Mouse (Mus musculus): ENCODE results near the gene Dgke.
"Not testable (repeated sequence)": the region's sequence is repeated elsewhere in the genome, so short reads cannot be mapped to it uniquely, and the experiment has no call there.

Gene Dgke

DNA sequence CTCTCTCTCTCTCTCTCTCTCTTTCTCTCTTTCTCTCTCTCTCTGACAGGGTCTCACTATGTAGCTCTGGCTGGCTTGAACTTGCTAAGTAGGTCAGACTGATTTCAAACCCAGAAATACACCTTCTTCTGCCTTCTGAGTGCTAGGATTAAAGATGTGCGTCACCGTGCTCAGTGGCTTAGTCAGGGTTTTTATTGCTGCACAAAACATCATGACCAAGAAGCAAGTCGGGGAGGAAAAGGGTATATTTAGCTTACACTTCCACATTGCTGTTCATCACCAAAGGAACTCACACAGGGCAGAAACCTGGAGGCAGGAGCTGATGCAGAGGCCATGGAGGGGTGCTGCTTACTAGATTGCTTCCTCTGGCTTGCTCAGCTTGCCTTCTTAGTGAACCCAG, 16.0 kb upstream of the Dgke start:
- CTCF ChIA-PET, POLR2A ChIA-PET: not testable (repeated sequence)

- POLR2A ChIA-PET, CTCF ChIA-PET: not testable (repeated sequence)
Observed at GRCm38 (mm10) chr11:89081906-89082305, 15.3 kb upstream of the Dgke start.

- ChIA-PET POLR2A (interaction anchor here in 3 of 4 experiments (0.7 to 2.8 kb wide), 5 partner anchors 10 to 125 kb away, joined by 3 to 10 read pairs (median 9); no protein-coding TSS in a partner anchor), CTCF (interaction anchor here in 2 of 4 experiments (0.6 to 1.5 kb wide), 2 partner anchors 10 to 26 kb away, joined by 3 to 5 read pairs; no protein-coding TSS in a partner anchor)
Observed at GRCm38 (mm10) chr11:89078996-89079680, 12.5 kb upstream of the Dgke start.

GRCm38 (mm10) chr11:89078305-89078704, 11.7 kb upstream of the Dgke start:
- CTCF ChIA-PET: interaction anchor here in 3 of 4 experiments (0.6 to 1.5 kb wide), 3 partner anchors 9 to 27 kb away, joined by 3 to 7 read pairs (median 5); no protein-coding TSS in a partner anchor
- POLR2A ChIA-PET: interaction anchor here in 3 of 4 experiments (1.1 to 2.8 kb wide), 4 partner anchors 9 to 124 kb away, joined by 3 to 10 read pairs (median 6); no protein-coding TSS in a partner anchor

DNA sequence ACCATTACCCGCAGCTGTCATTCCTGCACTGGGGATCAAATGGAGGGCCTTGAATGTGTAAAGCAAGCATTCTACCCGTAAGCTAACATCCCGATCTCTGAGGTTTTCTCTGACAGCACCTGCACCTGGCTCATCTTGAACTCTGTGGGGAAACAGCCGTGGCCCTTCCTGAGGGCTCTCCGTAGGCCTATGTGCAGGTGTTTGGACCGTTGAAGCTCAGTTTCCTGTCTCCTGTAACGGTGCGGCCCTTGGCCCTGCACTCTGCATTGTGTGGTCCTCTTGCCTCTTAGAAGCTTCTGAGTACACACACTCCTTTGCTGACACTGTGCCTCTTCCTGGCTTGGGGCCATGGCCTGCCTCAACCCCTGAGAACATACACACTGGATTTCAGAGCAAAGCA, 11.0 kb upstream of the Dgke start:
- POLR2A ChIA-PET: interaction anchor here in 3 of 4 experiments (0.6 to 2.8 kb wide), 8 partner anchors 9 to 188 kb away, joined by 3 to 10 read pairs (median 4); no protein-coding TSS in a partner anchor
- CTCF ChIA-PET: interaction anchor here in 1 of 4 experiments (1.5 kb wide), 1 partner anchor 9 kb away, joined by 7 read pairs; no protein-coding TSS in a partner anchor

- POLR2A ChIA-PET: interaction anchor here in 3 of 4 experiments (0.6 to 2.8 kb wide), 4 partner anchors 8 to 31 kb away, joined by 3 to 10 read pairs (median 6); partner anchors contain the start of gene Dgke (in 1 of the 3)
- CTCF ChIA-PET: interaction anchor here in 3 of 4 experiments (0.6 to 1.9 kb wide), 3 partner anchors 11 to 227 kb away, joined by 4 to 9 read pairs (median 6); no protein-coding TSS in a partner anchor
Observed at GRCm38 (mm10) chr11:89076370-89076821, 9.7 kb upstream of the Dgke start.

DNA sequence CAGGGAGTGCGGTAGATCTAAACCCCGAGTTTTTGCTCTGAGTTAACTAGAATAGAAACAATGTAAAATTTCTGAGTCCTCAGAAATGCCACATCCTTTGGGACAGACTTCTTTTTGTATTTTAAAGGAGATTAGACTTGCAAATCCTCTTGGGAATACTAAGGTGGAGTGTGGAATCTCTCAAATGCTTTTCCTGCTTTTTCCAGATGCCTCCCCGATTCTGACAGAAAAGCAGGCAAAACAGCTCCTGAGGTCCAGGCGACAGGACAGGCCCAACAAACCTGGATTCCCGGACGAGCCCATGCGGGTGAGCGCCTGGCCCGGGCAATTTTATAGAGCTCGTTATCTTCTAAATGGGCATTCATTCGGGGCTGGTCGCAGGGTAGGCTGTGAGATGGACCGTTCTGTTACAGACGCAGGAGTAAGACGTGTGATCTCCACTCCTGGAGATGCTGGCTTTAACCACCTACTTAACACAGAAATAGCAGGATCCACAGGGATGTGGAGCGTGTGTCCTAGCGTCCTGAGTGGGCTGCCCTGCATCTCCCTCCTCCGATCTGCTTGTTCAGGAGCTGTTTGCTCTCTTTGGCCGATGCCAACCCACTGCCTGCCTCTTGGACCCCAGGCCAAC, 8.2 kb upstream of the Dgke start:
- POLR2A ChIA-PET: interaction anchor here (0.5 to 2.3 kb wide), 20 partner anchors 8 to 1169 kb away, joined by 3 to 9 read pairs (median 3); partner anchors contain the start of gene Dgke (in 1 of the 4)
- CTCF ChIA-PET: interaction anchor here in 2 of 4 experiments (0.7 to 1.9 kb wide), 8 partner anchors 9 to 101 kb away, joined by 3 to 6 read pairs (median 4); no protein-coding TSS in a partner anchor

DNA sequence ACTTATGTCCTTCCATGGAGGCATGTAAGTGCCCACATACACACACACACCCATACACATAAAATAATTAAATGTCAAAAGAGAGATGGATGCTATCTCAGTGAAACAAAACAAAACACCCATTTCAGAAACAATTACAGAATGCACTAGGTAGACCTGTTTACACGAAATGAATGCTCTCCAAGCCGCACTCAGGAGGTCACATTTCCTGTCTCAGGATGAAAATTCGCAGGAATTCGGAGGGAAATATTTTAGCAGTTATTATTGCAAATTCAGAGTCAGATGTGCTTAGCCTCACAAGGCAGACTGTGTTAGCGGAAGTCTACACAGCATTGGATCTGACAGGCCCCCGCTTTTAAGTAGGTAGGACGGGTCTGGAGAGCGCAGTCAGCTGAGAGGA, 6.9 kb upstream of the Dgke start, which contains the start of gene Gm525:
TSS of gene Gm525 (plus strand) at position 301 of the 400 bp plus-strand sequence.
- ChIA-PET CTCF (interaction anchor here in 2 of 4 experiments (1.1 kb wide), 2 partner anchors 8 to 80 kb away, joined by 3 to 4 read pairs; no protein-coding TSS in a partner anchor), POLR2A (interaction anchor here in 2 of 4 experiments (0.7 to 2.3 kb wide), 3 partner anchors 10 to 1860 kb away, joined by 3 to 9 read pairs (median 6); no protein-coding TSS in a partner anchor)

DNA sequence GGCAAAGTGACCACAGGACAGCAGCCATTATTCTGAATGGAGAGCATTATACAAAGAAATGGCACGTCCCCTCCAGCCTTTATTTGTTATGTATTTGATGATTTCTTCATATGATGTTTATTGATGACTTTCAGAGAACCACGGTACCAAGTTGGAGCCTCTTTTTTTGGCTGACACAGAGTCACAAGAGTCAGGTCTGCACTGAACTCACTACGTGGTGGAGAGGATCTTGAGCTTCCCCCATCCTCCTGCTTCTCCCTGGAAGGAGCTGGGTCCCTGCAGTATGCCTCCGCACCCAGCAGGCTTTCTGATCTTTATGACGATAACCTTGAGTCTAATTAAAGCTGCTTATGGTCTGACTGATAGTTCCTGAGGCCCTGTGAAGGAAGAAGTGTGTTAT, 4.9 kb upstream of the Dgke start:
- CTCF ChIA-PET: interaction anchor here in 1 of 4 experiments (1.1 kb wide), 1 partner anchor 13 kb away, joined by 3 read pairs; no protein-coding TSS in a partner anchor

DNA sequence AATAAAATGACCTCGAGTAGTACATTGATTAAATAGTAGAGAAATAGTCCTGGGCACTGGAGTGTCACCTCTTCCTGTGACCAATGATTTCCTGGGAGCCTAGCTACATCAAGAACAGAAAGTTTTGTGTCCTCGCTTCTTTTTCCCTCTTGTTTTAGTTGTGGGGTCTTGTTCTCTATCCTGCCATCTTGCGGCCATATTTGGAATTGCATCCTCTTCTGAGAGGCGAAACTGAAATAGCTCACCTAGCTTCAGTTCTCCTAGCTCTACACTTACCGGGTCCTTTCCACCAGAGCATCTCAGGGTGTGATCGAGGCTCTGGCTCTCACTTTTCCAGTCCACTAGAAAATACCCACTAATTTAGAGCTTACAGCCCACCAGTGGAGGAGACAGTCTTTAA, 2.7 kb upstream of the Dgke start:
- CTCF ChIA-PET: interaction anchor here in 3 of 4 experiments (0.5 to 2.7 kb wide), 39 partner anchors 8 to 469 kb away, joined by 3 to 28 read pairs (median 4); partner anchors contain the start of gene Trim25 (in 1 of the 3)
- POLR2A ChIA-PET: interaction anchor here (0.6 to 7.7 kb wide), 54 partner anchors 8 to 233 kb away, joined by 3 to 113 read pairs (median 6); partner anchors contain the start of genes Coil (in 2 of the 4), Scpep1 (in 2 of the 4), Akap1 (in 1 of the 4) and Nog (in 1 of the 4)

More for the DNA sequence above, 4.9 kb upstream of the Dgke start:
- POLR2A ChIA-PET: interaction anchor here in 3 of 4 experiments (0.8 to 1.3 kb wide), 7 partner anchors 9 to 104 kb away, joined by 3 to 4 read pairs (median 3); partner anchors contain the start of gene Elobl (in 1 of the 3)

DNA sequence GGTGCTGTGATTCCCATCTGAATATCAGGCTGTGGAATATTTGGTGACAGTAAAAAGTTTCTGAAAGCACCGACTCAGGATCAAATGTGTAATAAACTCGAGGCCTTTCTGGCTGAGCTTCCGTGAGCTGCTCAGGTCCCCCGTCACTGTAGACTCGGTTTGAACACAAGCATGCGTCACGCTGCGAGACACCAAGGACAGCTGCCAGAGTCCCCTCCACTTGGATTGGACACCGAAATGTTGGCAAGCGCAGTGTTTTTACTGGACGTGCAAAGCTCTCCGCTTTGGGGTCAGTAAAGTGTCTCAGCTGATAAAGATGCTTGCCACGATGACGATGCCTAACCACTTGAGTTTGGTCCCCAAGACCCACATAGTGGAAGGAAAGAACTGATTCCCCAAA, 2.0 kb upstream of the Dgke start:
- ChIA-PET POLR2A (interaction anchor here (0.6 to 7.7 kb wide), 68 partner anchors 8 to 567 kb away, joined by 3 to 113 read pairs (median 5); partner anchors contain the start of genes Akap1 (in 1 of the 4), Coil (in 1 of the 4), Nog (in 1 of the 4) and Scpep1 (in 1 of the 4)), CTCF (interaction anchor here (0.5 to 2.7 kb wide), 40 partner anchors 8 to 652 kb away, joined by 3 to 28 read pairs (median 4); partner anchors contain the start of gene Trim25 (in 1 of the 4))

DNA sequence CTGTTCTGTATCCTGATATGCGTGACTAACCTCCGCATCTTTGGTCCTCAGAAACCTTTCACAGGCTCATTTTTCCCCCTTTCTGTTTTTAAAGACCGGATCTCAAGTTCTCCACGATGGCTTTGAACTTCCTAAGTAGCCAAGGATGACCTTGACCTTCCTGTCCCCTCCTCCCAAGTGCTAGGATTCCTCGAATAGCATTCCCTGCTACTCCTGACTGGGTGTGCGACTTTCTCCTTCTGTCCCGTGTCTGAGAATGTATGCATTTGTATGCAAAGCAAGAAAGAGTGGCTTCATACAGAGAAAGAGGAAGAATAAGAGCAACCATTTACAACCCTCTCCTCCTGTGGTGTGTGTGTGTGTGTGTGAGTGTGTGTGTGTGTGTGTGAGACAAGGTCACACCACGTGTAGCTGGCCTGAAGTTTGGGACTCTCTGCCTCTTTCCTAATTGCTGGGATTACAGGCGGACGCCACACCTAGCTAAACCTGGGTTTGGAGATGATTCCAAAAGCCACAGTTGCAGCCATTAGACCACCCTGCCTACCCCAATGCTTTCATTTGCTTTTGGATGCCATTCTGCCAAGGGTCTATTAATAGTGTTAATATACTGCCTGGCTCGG, 1.3 kb upstream of the Dgke start:
- CTCF ChIA-PET: interaction anchor here (0.5 to 2.7 kb wide), 22 partner anchors 9 to 652 kb away, joined by 3 to 28 read pairs (median 4); partner anchors contain the start of gene Trim25 (in 1 of the 4)
- POLR2A ChIA-PET: interaction anchor here (0.6 to 7.7 kb wide), 59 partner anchors 7 to 568 kb away, joined by 3 to 113 read pairs (median 5); partner anchors contain the start of genes Akap1 (in 1 of the 4), Coil (in 1 of the 4), Nog (in 1 of the 4) and Scpep1 (in 1 of the 4)

GRCm38 (mm10) chr11:89067301-89067822, 712 bp upstream of the Dgke start:
- POLR2A ChIA-PET: interaction anchor here in 3 of 4 experiments (0.6 to 7.7 kb wide), 23 partner anchors 9 to 562 kb away, joined by 3 to 113 read pairs (median 9); partner anchors contain the start of gene Coil (in 1 of the 3)
- CTCF ChIA-PET: interaction anchor here in 1 of 4 experiments (2.7 to 3.0 kb wide), 2 partner anchors 74 kb away, joined by 19 to 28 read pairs; no protein-coding TSS in a partner anchor

- POLR2A ChIA-PET: interaction anchor here in 3 of 4 experiments (0.5 to 7.7 kb wide), 20 partner anchors 9 to 920 kb away, joined by 3 to 113 read pairs (median 5); partner anchors contain the start of genes Akap1 (in 1 of the 3) and Trim25 (in 1 of the 3)
- CTCF ChIA-PET: interaction anchor here (0.6 to 3.0 kb wide), 12 partner anchors 9 to 237 kb away, joined by 3 to 19 read pairs (median 4); no protein-coding TSS in a partner anchor
Observed at GRCm38 (mm10) chr11:89066126-89066525, 524 bp downstream of the Dgke start.

GRCm38 (mm10) chr11:89065297-89065696, 1.4 kb downstream of the Dgke start:
- ChIA-PET POLR2A (interaction anchor here (0.6 to 7.7 kb wide), 23 partner anchors 10 to 201 kb away, joined by 3 to 113 read pairs (median 4); partner anchors contain the start of genes Akap1 (in 1 of the 4) and Trim25 (in 1 of the 4)), CTCF (interaction anchor here (0.5 to 3.0 kb wide), 28 partner anchors 9 to 580 kb away, joined by 3 to 19 read pairs (median 4); partner anchors contain the start of gene Gm525 (in 1 of the 4))

GRCm38 (mm10) chr11:89064312-89064711, 2.3 kb downstream of the Dgke start:
- ChIA-PET CTCF (interaction anchor here in 1 of 4 experiments (3.0 kb wide), 1 partner anchor 71 kb away, joined by 19 read pairs; no protein-coding TSS in a partner anchor), POLR2A (interaction anchor here in 2 of 4 experiments (1.1 to 7.7 kb wide), 5 partner anchors 34 to 78 kb away, joined by 3 to 113 read pairs (median 5); no protein-coding TSS in a partner anchor)

Data from embryonic stem cell, embryonic (primary cell).